Mouse (Mus musculus): Measurements from ENCODE around the gene Ric3.

Ric3 gene

GRCm38 (mm10) chr7:109000315-109000954, 82.7 kb downstream of the Ric3 start:
- DNase-seq (ENCODE audit: low read depth): no peak

GRCm38 (mm10) chr7:108996156-108996555, 87.0 kb downstream of the Ric3 start:
- no peak for DNase-seq (ENCODE audit: low read depth)

GRCm38 (mm10) chr7:108993881-108994291, 89.2 kb downstream of the Ric3 start:
- peak; percentile 44 for DNase-seq (ENCODE audit: low read depth)

DNA sequence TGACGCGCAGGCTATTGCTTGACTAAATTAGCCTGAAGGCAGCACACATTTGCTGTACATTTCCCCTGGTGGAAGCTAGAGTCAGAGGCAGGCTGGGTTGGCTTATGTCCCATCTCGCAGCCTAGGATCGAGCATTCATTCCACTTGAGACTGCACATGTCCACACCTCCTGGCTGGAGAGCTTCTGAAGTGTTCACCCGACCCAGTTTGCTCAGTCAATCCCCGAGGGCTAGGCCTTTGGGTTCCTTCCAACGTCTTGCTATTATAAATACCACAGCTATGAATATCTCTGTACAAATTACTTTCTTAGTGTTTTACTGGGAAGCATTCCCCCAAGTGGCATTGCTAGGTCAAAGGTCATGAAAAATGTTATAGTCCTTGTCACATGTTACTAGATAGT, 89.9 kb downstream of the Ric3 start:
- DNase-seq (ENCODE audit: low read depth): peak; percentile 83

GRCm38 (mm10) chr7:108991207-108991606, 91.9 kb downstream of the Ric3 start:
- DNase-seq (ENCODE audit: low read depth): no peak

- DNase-seq (ENCODE audit: low read depth): no peak
These were observed 97.0 kb downstream of the Ric3 start for GRCm38 (mm10) chr7:108985934-108986708.

Data from fibroblast of lung, adult 2 months (primary cell).